Mouse (Mus musculus): Measurements from ENCODE around the gene Suclg2.

The Suclg2 gene

DNA sequence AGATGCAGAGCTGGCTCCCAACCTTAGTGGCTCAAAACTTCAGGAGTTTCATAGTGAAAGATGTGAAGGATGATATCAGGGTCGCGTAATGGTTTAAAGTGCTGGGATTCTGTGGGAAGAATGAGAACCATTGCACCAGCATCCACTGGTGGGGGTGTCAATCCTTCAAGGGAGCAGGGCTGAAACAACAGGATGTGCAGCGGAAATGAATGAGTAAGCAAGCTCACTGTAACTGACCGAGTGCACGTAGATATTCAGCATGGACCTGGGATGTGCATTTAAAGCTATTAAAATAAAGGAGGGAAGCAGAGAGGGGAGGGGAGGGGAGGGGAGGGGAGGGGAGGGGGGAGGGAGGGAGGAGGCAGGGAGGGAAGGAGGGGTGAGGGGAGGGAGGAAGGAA is 18.4 kb downstream of the Suclg2 start:
- DNase-seq (ENCODE audit: low read depth, low spot score): no peak

- peak; percentile 8 for DNase-seq (ENCODE audit: low read depth, low spot score)
These were observed 19.3 kb downstream of the Suclg2 start for GRCm38 (mm10) chr6:95699326-95699725.

DNA sequence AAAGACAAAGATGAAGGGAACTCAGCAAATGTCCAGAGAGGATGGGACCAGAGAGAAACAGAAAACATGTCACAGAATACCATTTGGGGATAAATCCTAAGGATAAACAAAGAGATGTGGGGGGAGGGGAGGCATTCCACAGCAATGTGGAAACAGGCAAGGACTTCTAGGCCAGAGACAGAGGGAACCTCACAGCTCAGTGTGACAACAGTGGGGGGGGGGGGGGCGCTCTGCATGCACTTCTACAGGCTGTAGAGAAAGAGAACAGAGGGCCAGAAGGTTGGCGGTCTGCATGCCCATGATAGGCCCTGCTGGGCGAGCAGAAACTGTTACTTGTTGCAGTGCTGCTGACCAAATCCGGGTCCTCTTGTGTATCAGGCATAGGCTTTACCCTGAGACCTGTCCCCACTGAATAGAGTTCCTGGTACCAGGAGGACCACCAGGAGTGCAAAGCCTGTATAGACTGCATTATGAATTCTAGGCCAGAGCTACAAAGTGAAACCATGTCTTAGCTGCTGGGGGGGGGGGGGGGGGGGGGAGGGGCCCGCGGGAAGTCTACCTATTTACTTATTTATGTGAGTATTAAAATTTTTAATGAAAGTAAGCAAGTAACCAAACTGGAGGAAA is 20.0 kb downstream of the Suclg2 start:
- no peak for DNase-seq (ENCODE audit: low read depth, low spot score)

DNA sequence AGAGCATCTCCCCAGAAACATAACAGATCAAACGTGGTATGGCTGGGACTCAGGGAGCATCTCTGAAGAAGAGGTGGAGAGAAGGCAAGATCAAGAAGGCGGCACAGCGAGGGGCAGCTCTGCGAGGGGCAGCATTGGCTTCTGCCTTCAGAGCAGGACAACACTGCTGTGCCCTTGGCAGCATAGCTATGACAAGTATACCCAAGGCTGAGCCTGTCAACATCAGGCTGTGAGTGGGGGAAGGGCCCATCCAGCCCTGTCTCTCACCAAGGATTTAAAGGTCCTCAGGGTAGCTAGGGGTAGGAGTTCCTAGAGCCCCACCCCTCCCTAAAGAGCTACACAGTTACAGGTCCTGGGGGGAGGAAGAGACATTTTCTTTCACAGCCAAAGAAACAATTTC is 23.7 kb downstream of the Suclg2 start:
- no peak for DNase-seq (ENCODE audit: low read depth, low spot score)

DNA sequence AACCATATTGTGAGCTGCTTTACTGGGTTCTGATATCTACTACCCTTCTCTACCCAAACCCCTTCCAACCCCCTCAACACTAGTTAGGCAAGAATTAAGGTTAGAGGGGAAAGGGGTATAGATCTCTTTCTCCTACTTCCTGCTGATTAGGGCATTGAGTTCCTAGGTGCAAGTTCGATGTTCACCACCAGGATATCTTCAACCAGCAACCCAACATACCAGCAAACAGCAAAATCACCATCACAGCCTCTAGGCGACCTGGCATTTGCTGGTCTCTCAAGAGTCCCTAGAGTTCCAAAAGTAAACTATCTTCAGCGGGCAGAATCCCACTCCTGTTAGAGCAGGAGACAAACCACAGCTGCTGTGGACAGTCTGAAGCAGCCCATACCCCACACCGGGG is 33.4 kb downstream of the Suclg2 start:
- no peak for DNase-seq (ENCODE audit: low read depth, low spot score)

DNA sequence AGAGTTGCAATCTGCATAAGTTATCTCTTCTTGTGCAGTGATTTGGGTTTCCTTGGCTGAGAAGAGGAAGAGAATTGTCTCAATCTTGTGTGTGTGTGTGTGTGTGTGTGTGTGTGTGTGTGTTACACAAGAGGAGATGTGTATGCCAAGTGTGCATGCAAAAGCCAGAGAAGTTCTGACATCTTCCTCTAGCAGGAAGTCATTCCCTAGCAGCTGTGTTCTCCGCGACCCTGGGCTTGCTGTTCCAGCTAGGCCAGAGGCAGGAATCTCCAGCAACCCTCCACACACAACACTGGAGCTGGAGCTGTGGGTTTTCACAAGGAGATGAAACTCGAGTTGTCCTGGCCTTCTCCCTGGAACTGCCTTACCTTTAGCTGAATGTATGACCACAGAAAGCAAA is 38.9 kb downstream of the Suclg2 start:
- DNase-seq (ENCODE audit: low read depth, low spot score): no peak

- DNase-seq (ENCODE audit: low read depth, low spot score): no peak
These were observed 39.3 kb downstream of the Suclg2 start for GRCm38 (mm10) chr6:95679261-95679660.

GRCm38 (mm10) chr6:95676951-95677350 is 41.6 kb downstream of the Suclg2 start:
- DNase-seq (ENCODE audit: low read depth, low spot score): no peak

- DNase-seq (ENCODE audit: low read depth, low spot score): no peak
These were observed 42.2 kb downstream of the Suclg2 start for GRCm38 (mm10) chr6:95676439-95676838.

GRCm38 (mm10) chr6:95675059-95675705 is 43.4 kb downstream of the Suclg2 start:
- no peak for DNase-seq (ENCODE audit: low read depth, low spot score)

DNA sequence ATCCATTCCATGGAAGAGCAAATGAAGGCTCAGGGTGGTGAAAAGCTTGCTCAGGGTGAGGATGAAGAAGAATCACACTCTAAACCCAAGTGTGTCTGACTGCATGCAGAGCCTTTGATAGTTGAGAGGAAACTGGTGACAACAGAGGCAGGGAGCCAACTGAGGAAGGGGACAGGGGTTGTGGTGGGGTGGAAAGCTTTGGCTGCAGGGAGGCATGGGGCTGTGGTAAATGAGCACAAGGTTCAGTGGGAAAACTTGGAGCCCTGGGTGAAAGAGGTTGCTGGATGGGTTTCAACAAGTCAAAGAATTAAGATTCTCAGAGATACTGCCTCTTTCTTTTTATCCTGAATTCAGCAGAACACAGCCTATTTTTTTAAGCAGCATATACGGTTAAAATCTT is 43.9 kb downstream of the Suclg2 start:
- DNase-seq (ENCODE audit: low read depth, low spot score): no peak

- DNase-seq (ENCODE audit: low read depth, low spot score): no peak
These were observed 49.3 kb downstream of the Suclg2 start for GRCm38 (mm10) chr6:95669335-95669729.

DNA sequence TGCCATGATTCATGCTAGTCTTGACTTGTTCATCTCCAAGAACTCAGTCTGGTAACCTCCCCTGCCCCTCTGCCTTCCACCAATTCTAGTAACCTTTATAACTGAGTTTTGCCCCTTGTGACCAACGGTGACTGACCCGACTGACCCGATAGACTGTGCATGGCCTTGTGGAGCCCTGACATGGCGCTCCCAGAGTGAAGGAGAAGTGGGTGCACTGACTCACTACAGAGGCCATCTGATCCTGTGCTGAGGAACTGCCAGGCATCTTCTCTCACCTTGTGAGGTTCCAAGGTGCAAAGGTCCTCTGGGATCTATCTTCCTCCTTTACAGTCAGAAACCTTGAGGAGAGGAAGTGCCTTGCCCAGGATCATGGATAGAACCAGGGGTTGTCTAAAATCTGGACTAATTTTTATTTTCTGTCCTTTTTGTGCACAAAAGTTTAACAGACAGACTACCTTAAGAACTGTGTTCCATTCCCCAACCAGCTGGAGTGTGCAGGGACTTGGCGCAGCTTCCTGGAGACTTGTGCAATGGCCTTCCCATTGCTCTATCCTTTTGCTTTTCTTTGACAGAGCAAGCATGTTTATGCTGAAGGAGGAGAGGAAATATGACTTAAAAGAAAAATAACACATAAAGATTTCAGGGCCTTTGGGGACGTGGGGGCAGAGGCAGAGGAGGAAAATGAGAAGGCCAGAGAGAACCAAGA is 49.8 kb downstream of the Suclg2 start:
- no peak for DNase-seq (ENCODE audit: low read depth, low spot score)

GRCm38 (mm10) chr6:95657671-95658070 is 60.9 kb downstream of the Suclg2 start:
- DNase-seq (ENCODE audit: low read depth, low spot score): no peak

DNA sequence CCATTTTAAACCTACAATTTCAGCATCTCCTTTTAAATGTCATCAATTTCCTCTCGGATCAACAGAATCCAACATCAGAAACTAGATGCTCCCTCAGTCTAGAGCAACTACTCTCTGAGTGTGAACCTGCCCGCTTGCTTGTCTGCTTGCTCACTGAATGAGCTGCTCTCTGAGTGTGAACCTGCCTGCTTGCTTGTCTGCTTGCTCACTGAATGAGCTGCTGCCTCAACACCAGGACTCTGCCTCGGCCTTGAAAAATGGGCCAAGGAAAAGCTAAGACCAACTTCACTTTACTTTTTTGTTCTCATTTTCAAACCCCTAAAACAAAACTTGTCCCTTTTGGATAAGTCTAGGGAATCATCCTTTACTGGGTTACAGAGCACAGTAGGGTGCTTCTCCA is 64.9 kb downstream of the Suclg2 start:
- DNase-seq (ENCODE audit: low read depth, low spot score): no peak

GRCm38 (mm10) chr6:95652774-95653173 is 65.8 kb downstream of the Suclg2 start:
- DNase-seq (ENCODE audit: low read depth, low spot score): no peak

DNA sequence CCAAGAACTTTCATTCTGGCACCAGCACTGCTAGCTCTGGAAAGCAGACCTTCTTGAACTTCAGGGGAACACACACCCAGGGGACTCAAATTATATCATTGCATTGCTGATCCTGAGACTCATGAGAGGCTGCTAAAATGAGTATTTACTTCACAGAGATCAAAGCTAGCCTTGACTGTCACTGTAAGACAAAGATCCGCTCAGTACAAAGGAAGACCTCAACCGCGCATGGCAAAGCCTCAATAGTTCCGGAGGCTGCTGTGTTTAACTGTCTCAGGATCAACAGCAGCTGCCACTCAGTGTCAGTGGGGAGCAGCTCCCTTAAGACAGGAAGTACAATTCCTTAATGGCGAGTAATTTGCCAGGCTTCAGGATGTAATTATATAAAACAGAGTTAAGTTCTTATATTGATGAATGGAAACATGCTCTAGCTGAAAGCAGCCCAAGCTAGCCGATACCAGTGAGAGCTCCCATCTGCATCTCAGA is 67.2 kb downstream of the Suclg2 start:
- DNase-seq (ENCODE audit: low read depth, low spot score): peak; percentile 16

DNA sequence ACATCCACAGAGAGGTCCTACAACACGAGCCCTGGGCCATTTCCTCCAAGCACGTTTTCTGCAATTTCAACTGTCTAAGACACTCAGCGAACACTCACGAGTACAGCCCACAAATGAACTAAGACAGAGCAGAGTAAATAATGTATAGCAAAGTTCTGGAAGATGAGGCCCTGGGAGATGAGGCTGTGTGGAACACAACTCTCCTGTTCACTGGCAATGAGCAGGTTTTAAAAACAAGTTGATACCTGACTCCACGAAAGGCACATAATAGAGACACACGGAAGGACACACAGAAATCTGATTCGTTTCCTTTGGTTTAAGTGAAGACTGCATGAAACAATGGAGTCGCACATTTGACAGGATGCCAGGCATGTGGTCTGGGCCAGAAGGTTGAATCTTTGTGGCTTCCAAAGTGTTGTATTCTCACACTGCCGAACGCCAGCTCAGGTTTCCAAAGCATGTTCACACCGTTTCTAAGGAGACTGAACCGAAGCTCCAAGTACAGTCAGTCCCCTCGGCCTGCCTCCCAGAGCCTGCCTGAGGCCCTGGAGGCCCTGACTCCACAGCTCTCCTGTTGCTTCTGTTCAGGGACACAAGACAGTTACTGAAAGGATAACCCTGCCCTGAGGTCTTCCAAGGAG is 68.4 kb downstream of the Suclg2 start:
- no peak for DNase-seq (ENCODE audit: low read depth, low spot score)

- no peak for DNase-seq (ENCODE audit: low read depth, low spot score)
These were observed 69.4 kb downstream of the Suclg2 start for GRCm38 (mm10) chr6:95649123-95649663.

DNA sequence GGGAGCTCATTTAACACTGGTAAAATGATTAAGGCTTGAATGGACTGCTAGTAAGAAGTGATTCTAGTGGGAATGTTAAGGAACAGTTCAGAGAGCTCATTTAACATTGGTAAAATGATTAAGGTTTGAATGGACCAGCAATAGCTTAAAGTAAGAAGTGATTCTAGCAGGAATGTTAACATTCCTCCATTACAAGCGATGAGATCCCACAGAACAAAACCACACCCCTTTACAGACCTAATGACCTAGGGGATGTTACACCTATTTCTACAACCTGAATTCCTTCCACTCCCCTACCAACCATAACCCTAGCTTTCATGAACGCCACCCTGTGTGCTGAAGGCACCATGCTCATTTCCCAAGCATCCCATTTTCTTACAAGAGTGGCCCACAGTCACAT is 81.2 kb downstream of the Suclg2 start:
- no peak for DNase-seq (ENCODE audit: low read depth, low spot score)

DNA sequence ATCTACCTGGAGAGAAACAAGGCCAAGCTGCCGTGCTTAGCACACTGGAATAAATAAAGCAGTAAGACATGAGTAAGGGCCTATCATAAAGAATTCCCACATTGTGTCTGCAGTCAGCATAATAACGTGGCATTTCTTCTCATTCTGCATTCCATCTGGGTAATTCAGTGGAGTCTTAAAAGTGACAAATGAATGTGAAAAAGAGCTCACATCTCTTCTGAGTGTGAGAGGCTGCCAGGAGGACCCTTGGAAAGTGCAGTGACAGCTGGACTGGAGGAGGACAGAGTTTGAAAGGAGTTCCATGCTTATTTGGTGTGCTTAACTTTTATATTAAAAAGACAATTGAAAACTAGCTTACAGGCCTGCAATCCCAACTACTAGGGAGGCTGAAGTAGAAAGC is 83.2 kb downstream of the Suclg2 start:
- no peak for DNase-seq (ENCODE audit: low read depth, low spot score)

- no peak for DNase-seq (ENCODE audit: low read depth, low spot score)
These were observed 89.5 kb downstream of the Suclg2 start for GRCm38 (mm10) chr6:95629071-95629470.

Measured in brain, embryonic 18.5 days (tissue).